Mouse (Mus musculus): ENCODE measurements around the gene Rph3a. TPM values are rescaled to one million over a fixed set of nuclear protein-coding genes. Genes with fewer than 3 reads are reported as not detected.
"Not testable (repeated sequence)": the region's sequence is repeated elsewhere in the genome, so short reads cannot be mapped to it uniquely, and the experiment has no call there.

Gene Rph3a
- total RNA-seq, 1 experiment from 2014 or later = 4.5 TPM

- no peak for DNase-seq
Observed at GRCm38 (mm10) chr5:120972278-120972677, 37.6 kb downstream of the Rph3a start.

GRCm38 (mm10) chr5:120971326-120971725 lies 38.6 kb downstream of the Rph3a start:
- no peak for DNase-seq

GRCm38 (mm10) chr5:120969703-120970102 lies 40.2 kb downstream of the Rph3a start:
- peak; percentile 40 for DNase-seq

- DNase-seq = no peak
Observed at GRCm38 (mm10) chr5:120968799-120969198, 41.1 kb downstream of the Rph3a start.

- DNase-seq = no peak
Observed at GRCm38 (mm10) chr5:120968134-120968532, 41.8 kb downstream of the Rph3a start.

GRCm38 (mm10) chr5:120967355-120968133 lies 42.3 kb downstream of the Rph3a start:
- no peak for DNase-seq

- DNase-seq = no peak
Observed at GRCm38 (mm10) chr5:120966894-120967293, 43.0 kb downstream of the Rph3a start.

- no peak for DNase-seq
Observed at GRCm38 (mm10) chr5:120966156-120966555, 43.7 kb downstream of the Rph3a start.

- DNase-seq = no peak
Observed at GRCm38 (mm10) chr5:120961004-120961403, 48.9 kb downstream of the Rph3a start.

- peak; percentile 31 for DNase-seq
Observed at GRCm38 (mm10) chr5:120953974-120954373, 55.9 kb downstream of the Rph3a start.

GRCm38 (mm10) chr5:120952242-120952770 lies 57.6 kb downstream of the Rph3a start:
- no peak for DNase-seq

GRCm38 (mm10) chr5:120942076-120942475 lies 67.8 kb downstream of the Rph3a start:
- no peak for DNase-seq

- DNase-seq = no peak
Observed at GRCm38 (mm10) chr5:120938586-120938985, 71.3 kb downstream of the Rph3a start.

GRCm38 (mm10) chr5:120937841-120938240 lies 72.1 kb downstream of the Rph3a start:
- DNase-seq = peak; percentile 62

GRCm38 (mm10) chr5:120933966-120934365 lies 75.9 kb downstream of the Rph3a start:
- no peak for DNase-seq

GRCm38 (mm10) chr5:120927036-120927435 lies 82.9 kb downstream of the Rph3a start:
- no peak for DNase-seq

GRCm38 (mm10) chr5:120926311-120926710 lies 83.6 kb downstream of the Rph3a start:
- DNase-seq = not testable (repeated sequence)

- not testable (repeated sequence) for DNase-seq
Observed at GRCm38 (mm10) chr5:120924520-120924919, 85.4 kb downstream of the Rph3a start.

- no peak for DNase-seq
Observed at GRCm38 (mm10) chr5:120923969-120924368, 85.9 kb downstream of the Rph3a start.

- no peak for DNase-seq
Observed at GRCm38 (mm10) chr5:120920296-120920695, 89.6 kb downstream of the Rph3a start.

GRCm38 (mm10) chr5:120919156-120919935 lies 90.5 kb downstream of the Rph3a start:
- DNase-seq = not testable (repeated sequence)

- not testable (repeated sequence) for DNase-seq
Observed at GRCm38 (mm10) chr5:120914204-120914603, 95.7 kb downstream of the Rph3a start, which contains the start of gene Oas1d. TSS of gene Oas1d (plus strand) at chr5:120914536.
